Mouse (Mus musculus) midbrain, embryonic 11.5 days (tissue): ENCODE results near the gene Ginm1. TPM values are rescaled to one million over a fixed set of nuclear protein-coding genes. Genes with fewer than 3 reads are reported as not detected.
"Not testable (repeated sequence)": the region's sequence is repeated elsewhere in the genome, so short reads cannot be mapped to it uniquely, and the experiment has no call there.

Experiments used
- ATAC-seq: fragments of 200-750 bp; cut with Nextera tagmentation; 2 replicates; pipeline ENCODE4 v1.8.0; 2017; ENCODE audit warnings: moderate TSS enrichment, moderate library complexity; ENCODE audit not compliant: low FRiP score
- DNase-seq: peaks from one replicate; pipeline ENCODE4 v3.0.0; 2015; ENCODE audit warnings: low spot score; ENCODE audit errors: missing footprints
- H3K27ac ChIP-seq: fragments of 300-500 bp; sonication (generic); 2 replicates; pipeline ENCODE4 v1.5.1; 2014; ENCODE audit warnings: low read depth, low read length
- H3K27me3 ChIP-seq: fragments of 300-500 bp; sonication (generic); 2 replicates; pipeline ENCODE4 v1.6.1; 2014; ENCODE audit warnings: mild to moderate bottlenecking, low read length, moderate library complexity, mixed read lengths; ENCODE audit not compliant: control insufficient read depth, insufficient read depth
- H3K36me3 ChIP-seq: fragments of 300-500 bp; sonication (generic); 2 replicates; pipeline ENCODE4 v1.6.1; 2014; ENCODE audit warnings: mild to moderate bottlenecking, low read length, moderate library complexity, mixed read lengths; ENCODE audit not compliant: control insufficient read depth, insufficient read depth
- H3K4me1 ChIP-seq: fragments of 300-500 bp; sonication (generic); 2 replicates; pipeline ENCODE4 v1.6.1; 2014; ENCODE audit warnings: low read length; ENCODE audit not compliant: control insufficient read depth, insufficient read depth
- H3K4me2 ChIP-seq: fragments of 300-500 bp; sonication (generic); 2 replicates; pipeline ENCODE4 v1.6.1; 2014; ENCODE audit warnings: mild to moderate bottlenecking, moderate library complexity
- H3K4me3 ChIP-seq: fragments of 300-500 bp; sonication (generic); 2 replicates; pipeline ENCODE4 v1.5.1; 2014; ENCODE audit warnings: low read depth, low read length
- H3K9ac ChIP-seq: fragments of 300-500 bp; sonication (generic); 2 replicates; pipeline ENCODE4 v1.6.1; 2014; ENCODE audit warnings: low read length
- H3K9me3 ChIP-seq: fragments of 300-500 bp; sonication (generic); 2 replicates; pipeline ENCODE4 v1.6.1; 2016; ENCODE audit warnings: low read length; ENCODE audit not compliant: control insufficient read depth
- WGBS: fragments of 180-500 bp; shearing (Covaris S2); extraction: QIAGEN DNeasy Blood & Tissue Kit; methylation state at CpG from one replicate; pipeline ENCODE4 v1.1.7; 2014; 5-methylcytosine and 5-hydroxymethylcytosine counted together
- polyA plus RNA-seq: library from polyadenylated mRNA; unstranded; fragments of >200 nt; fragmentation: Nextera tagmentation; extraction: Ambion mirVana; gene quantifications from 2 replicates; pipeline ENCODE4 v1.2.1, GENCODE M21; 2014

Gene Ginm1
- polyA plus RNA-seq, 1 experiment from 2014 or later = 51.7 TPM

DNA sequence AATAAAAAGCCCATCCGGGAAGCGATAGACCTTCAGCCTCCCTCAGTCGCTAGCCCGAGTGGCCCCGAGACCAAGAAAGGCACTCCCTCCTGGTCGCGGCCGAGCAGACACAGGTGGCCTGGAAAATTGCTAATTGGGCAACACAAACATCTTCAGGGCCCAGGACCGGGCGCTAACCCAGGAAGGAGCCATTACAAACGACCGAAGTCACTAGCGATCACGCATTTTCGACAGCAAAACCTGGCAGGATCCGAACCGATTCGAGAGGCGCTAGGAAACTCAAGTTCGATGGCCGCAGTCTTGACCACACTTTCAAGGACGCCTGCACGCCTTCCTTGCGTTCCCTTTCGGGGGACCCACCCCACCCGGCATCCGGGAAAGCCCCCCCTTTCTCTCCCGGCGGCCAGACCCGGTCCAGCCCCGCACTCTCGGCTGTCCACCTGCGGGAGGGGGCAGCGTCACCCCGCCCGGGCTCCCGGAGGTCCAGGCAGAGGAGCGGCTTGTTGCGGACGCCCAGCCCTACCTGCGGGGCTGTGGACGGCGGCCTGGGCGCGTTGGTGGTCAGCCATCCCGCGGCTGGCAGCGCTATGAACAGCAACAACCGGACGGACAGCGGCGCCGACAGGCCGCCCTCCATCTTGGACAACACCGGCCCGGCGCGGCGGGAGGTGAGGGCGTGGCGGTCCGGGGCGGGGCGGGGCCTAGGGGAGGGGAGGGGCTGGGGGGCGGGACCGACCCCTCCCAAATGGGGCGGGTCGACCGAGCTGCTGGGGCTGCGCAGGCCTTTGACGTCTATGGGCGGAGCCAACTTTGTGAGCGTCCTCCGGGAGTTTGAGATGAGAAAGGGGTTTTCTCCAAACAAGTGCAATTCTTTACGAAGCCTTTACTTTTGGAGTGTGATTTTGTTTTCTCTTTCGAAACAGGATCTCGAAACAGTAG lies 12.1 kb downstream of the Ginm1 start:
- H3K4me1 ChIP-seq = peaks cover 5% of the 10 kb centered on the region; the same call in 1 of the 2 replicates
- peak overlapping the region; percentile 67 for H3K4me2 ChIP-seq
- peak overlapping the region; percentile 87 for H3K9ac ChIP-seq
- peak overlapping the region; percentile 95 for H3K4me3 ChIP-seq
- no peaks in the 10 kb centered on the region for H3K27me3 ChIP-seq
- WGBS = under 1% methylated on average over 69 of the region's 77 CpGs
- DNase-seq = peak; percentile 99
- no peaks in the 10 kb centered on the region for H3K9me3 ChIP-seq
- peak overlapping the region; percentile 22; the same call in 1 of the 2 replicates for H3K27ac ChIP-seq
- peak; percentile 94 for ATAC-seq
- no peaks in the 10 kb centered on the region for H3K36me3 ChIP-seq

GRCm38 (mm10) chr10:7779751-7780237 lies 12.8 kb downstream of the Ginm1 start:
- no peak overlapping the region for H3K27ac ChIP-seq
- no peak for ATAC-seq

DNA sequence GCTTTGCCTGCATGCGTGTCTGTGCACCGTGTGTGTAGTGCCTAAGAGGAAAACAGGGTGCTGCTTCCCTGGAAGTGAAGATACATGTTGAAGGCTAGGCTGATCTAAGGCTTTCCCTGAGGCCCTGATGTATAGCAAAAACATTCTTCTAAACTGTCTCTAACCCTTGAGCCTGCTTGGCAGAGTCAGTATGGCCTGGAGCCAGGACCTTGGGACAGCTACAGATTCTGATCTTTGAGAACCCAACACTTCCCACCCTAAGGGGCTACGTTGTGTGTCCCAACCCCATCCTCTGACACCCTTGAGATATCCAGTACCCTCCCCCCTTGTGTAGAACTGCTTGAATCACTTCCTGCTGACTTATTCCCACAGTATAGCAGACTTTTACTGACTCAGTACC lies 14.3 kb downstream of the Ginm1 start:
- 96% methylated on average over 3 of the region's 3 CpGs for WGBS
- no peak for ATAC-seq
- no peaks in the 10 kb centered on the region for H3K36me3 ChIP-seq

More at GRCm38 (mm10) chr10:7779751-7780237, 12.8 kb downstream of the Ginm1 start:
- Histone ChIP-seq H3K4me1 (peaks cover 5% of the 10 kb centered on the region; the same call in 1 of the 2 replicates), H3K9me3 (no peaks in the 10 kb centered on the region), H3K4me2 (peak overlapping the region; percentile 67), H3K36me3 (no peaks in the 10 kb centered on the region), H3K9ac (peak overlapping the region; percentile 87), H3K27me3 (no peaks in the 10 kb centered on the region), H3K4me3 (peak overlapping the region; percentile 95)
- DNase-seq = no peak
- 20% methylated on average over 7 of the region's 7 CpGs for WGBS

GRCm38 (mm10) chr10:7775421-7775820 lies 17.2 kb downstream of the Ginm1 start:
- peaks cover 4% of the 10 kb centered on the region for H3K36me3 ChIP-seq
- peaks cover 5% of the 10 kb centered on the region; the same call in 1 of the 2 replicates for H3K4me1 ChIP-seq
- H3K9me3 ChIP-seq = no peaks in the 10 kb centered on the region
- WGBS = 95% methylated on average over 8 of the region's 8 CpGs
- H3K4me2 ChIP-seq = no peak overlapping the region
- H3K4me3 ChIP-seq = no peak overlapping the region
- no peak for ATAC-seq
- H3K27ac ChIP-seq = no peak overlapping the region
- no peak overlapping the region for H3K9ac ChIP-seq
- H3K27me3 ChIP-seq = no peaks in the 10 kb centered on the region
- no peak for DNase-seq

More for the DNA sequence above, 14.3 kb downstream of the Ginm1 start:
- DNase-seq = no peak
- peaks cover 5% of the 10 kb centered on the region; the same call in 1 of the 2 replicates for H3K4me1 ChIP-seq
- no peaks in the 10 kb centered on the region for H3K27me3 ChIP-seq
- no peak overlapping the region for H3K27ac ChIP-seq
- no peak overlapping the region for H3K4me2 ChIP-seq
- H3K9ac ChIP-seq = no peak overlapping the region
- H3K9me3 ChIP-seq = no peaks in the 10 kb centered on the region
- no peak overlapping the region for H3K4me3 ChIP-seq

- H3K4me2 ChIP-seq = no peak overlapping the region
- H3K27ac ChIP-seq = no peak overlapping the region
- 91% methylated on average over 1 of the region's 1 CpGs for WGBS
- H3K4me1 ChIP-seq = no peaks in the 10 kb centered on the region
- H3K36me3 ChIP-seq = peaks cover 7% of the 10 kb centered on the region
- no peaks in the 10 kb centered on the region for H3K9me3 ChIP-seq
- no peak overlapping the region for H3K9ac ChIP-seq
- no peak for DNase-seq
- H3K27me3 ChIP-seq = no peaks in the 10 kb centered on the region
- H3K4me3 ChIP-seq = no peak overlapping the region
- no peak for ATAC-seq
These were observed 19.9 kb downstream of the Ginm1 start for GRCm38 (mm10) chr10:7772769-7773168.

- Histone ChIP-seq H3K4me1 (no peaks in the 10 kb centered on the region), H3K9me3 (no peaks in the 10 kb centered on the region), H3K4me3 (no peak overlapping the region), H3K4me2 (no peak overlapping the region), H3K9ac (no peak overlapping the region), H3K27ac (no peak overlapping the region), H3K36me3 (peaks cover 7% of the 10 kb centered on the region), H3K27me3 (no peaks in the 10 kb centered on the region)
- no peak for DNase-seq
- ATAC-seq = no peak
- 92% methylated on average over 4 of the region's 4 CpGs for WGBS
These were observed 20.3 kb downstream of the Ginm1 start for GRCm38 (mm10) chr10:7772346-7772745.

GRCm38 (mm10) chr10:7757544-7757943 lies 35.1 kb downstream of the Ginm1 start:
- ATAC-seq (no peak), DNase-seq (no peak)
- WGBS = 97% methylated on average over 2 of the region's 2 CpGs
- H3K27ac ChIP-seq = no peak overlapping the region
- no peak overlapping the region for H3K9ac ChIP-seq
- H3K27me3 ChIP-seq = no peaks in the 10 kb centered on the region
- H3K4me1 ChIP-seq = no peaks in the 10 kb centered on the region
- peaks cover 10% of the 10 kb centered on the region; the same call in 1 of the 2 replicates for H3K36me3 ChIP-seq
- no peaks in the 10 kb centered on the region for H3K9me3 ChIP-seq
- no peak overlapping the region for H3K4me2 ChIP-seq
- no peak overlapping the region for H3K4me3 ChIP-seq

- Histone ChIP-seq H3K4me3 (no peak overlapping the region), H3K27ac (no peak overlapping the region), H3K4me1 (no peaks in the 10 kb centered on the region), H3K4me2 (no peak overlapping the region), H3K9me3 (no peaks in the 10 kb centered on the region), H3K9ac (no peak overlapping the region), H3K27me3 (no peaks in the 10 kb centered on the region), H3K36me3 (peaks cover 3% of the 10 kb centered on the region)
- no peak for DNase-seq
- 91% methylated on average over 6 of the region's 6 CpGs for WGBS
- no peak for ATAC-seq
These were observed 43.9 kb downstream of the Ginm1 start for GRCm38 (mm10) chr10:7748752-7749151.

- H3K27ac ChIP-seq, H3K36me3 ChIP-seq, H3K4me1 ChIP-seq, H3K27me3 ChIP-seq, H3K4me2 ChIP-seq, DNase-seq, ATAC-seq, H3K9ac ChIP-seq, H3K4me3 ChIP-seq, H3K9me3 ChIP-seq: not testable (repeated sequence)
- WGBS = 92% methylated on average over 6 of the region's 6 CpGs
These were observed 47.1 kb downstream of the Ginm1 start for GRCm38 (mm10) chr10:7745528-7745927.
